Mouse (Mus musculus): ENCODE measurements around the gene Cyb561d2. TPM values are rescaled to one million over a fixed set of nuclear protein-coding genes. Genes with fewer than 3 reads are reported as not detected.

Cyb561d2 gene
- polyA plus RNA-seq, 1 experiment, result 18.8 TPM

GRCm38 (mm10) chr9:107538711-107539110, 3.3 kb downstream of the Cyb561d2 start:
- no peak overlapping the region for H3ac ChIP-seq (ENCODE audit: control insufficient read depth, insufficient read length)
- H3K27me3 ChIP-seq (ENCODE audit: control insufficient read depth, insufficient read depth, insufficient read length), result no peaks in the 10 kb centered on the region
- H3K79me2 ChIP-seq (ENCODE audit: control insufficient read depth, insufficient read depth), result peaks cover 34% of the 10 kb centered on the region
- TF ChIP-seq TCF3 (IDR thresholded peaks at IDR 0.05; ENCODE audit: insufficient read length, low read depth) (no peak), SRF (IDR thresholded peaks at IDR 0.05; ENCODE audit: control insufficient read depth, insufficient read length, low read depth) (no peak), MAX (IDR thresholded peaks at IDR 0.05; ENCODE audit: low read depth) (no peak), MYOG (IDR thresholded peaks at IDR 0.05; ENCODE audit: control insufficient read depth in 1 of 3, insufficient read depth in 1 of 3, insufficient read length in 2 of 3, low read depth in 2 of 3) (no peak), REST (IDR thresholded peaks at IDR 0.05; ENCODE audit: insufficient read depth, insufficient read length) (no peak), USF1 (IDR thresholded peaks at IDR 0.05; ENCODE audit: low read depth) (no peak), POLR2AphosphoS2 (IDR thresholded peaks at IDR 0.05; ENCODE audit: insufficient read length, low read depth) (no peak), POLR2A (IDR thresholded peaks at IDR 0.05; ENCODE audit: insufficient read length, low read depth) (no peak), E2F4 (IDR thresholded peaks at IDR 0.05; ENCODE audit: insufficient read depth) (no peak), CEBPB (IDR thresholded peaks at IDR 0.05; ENCODE audit: insufficient read depth, poor library complexity, severe bottlenecking) (no peak), MYOD1 (IDR thresholded peaks at IDR 0.05; ENCODE audit: control insufficient read depth in 1 of 3, insufficient read length in 2 of 3, low read depth in 2 of 3) (no peak), TCF12 (IDR thresholded peaks at IDR 0.05; ENCODE audit: insufficient read depth, poor library complexity, severe bottlenecking) (no peak)
- no peak overlapping the region for H3K4me2 ChIP-seq (ENCODE audit: low read depth)
- peaks cover 10% of the 10 kb centered on the region for H3K36me3 ChIP-seq (ENCODE audit: control insufficient read depth, insufficient read depth)
- H3K4me3 ChIP-seq, result no peak overlapping the region

DNA sequence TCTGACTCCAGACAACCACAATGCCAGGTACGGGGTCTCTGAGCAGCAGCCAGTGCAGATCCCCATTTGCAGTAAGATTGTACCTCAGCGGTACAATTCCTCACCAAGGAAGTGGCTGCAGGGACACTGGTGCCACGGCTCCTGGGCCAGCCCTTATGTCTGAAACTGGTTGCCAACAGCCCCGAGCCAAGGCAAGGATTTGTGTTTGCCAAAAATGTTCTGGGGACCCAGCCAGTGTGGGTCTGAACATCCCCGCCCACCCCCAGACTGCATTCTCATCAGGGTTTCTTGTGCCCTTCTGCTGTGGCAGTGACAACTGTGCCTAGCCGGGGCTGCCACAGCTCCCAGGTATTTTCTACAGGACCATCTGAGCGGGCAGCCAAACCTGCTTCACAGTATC, 3.8 kb downstream of the Cyb561d2 start:
- no peak overlapping the region for H3K4me3 ChIP-seq
- peaks cover 34% of the 10 kb centered on the region for H3K79me2 ChIP-seq (ENCODE audit: control insufficient read depth, insufficient read depth)
- H3K4me2 ChIP-seq (ENCODE audit: low read depth), result no peak overlapping the region
- TF ChIP-seq POLR2AphosphoS2 (IDR thresholded peaks at IDR 0.05; ENCODE audit: insufficient read length, low read depth), result no peak
- no peak for TF ChIP-seq USF1 (IDR thresholded peaks at IDR 0.05; ENCODE audit: low read depth)
- no peak for TF ChIP-seq E2F4 (IDR thresholded peaks at IDR 0.05; ENCODE audit: insufficient read depth)
- no peak for TF ChIP-seq MYOG (IDR thresholded peaks at IDR 0.05; ENCODE audit: control insufficient read depth in 1 of 3, insufficient read depth in 1 of 3, insufficient read length in 2 of 3, low read depth in 2 of 3)
- no peak for TF ChIP-seq SRF (IDR thresholded peaks at IDR 0.05; ENCODE audit: control insufficient read depth, insufficient read length, low read depth)
- TF ChIP-seq TCF12 (IDR thresholded peaks at IDR 0.05; ENCODE audit: insufficient read depth, poor library complexity, severe bottlenecking), result no peak
- no peak for TF ChIP-seq POLR2A (IDR thresholded peaks at IDR 0.05; ENCODE audit: insufficient read length, low read depth)
- TF ChIP-seq REST (IDR thresholded peaks at IDR 0.05; ENCODE audit: insufficient read depth, insufficient read length), result no peak
- TF ChIP-seq MYOD1 (IDR thresholded peaks at IDR 0.05; ENCODE audit: control insufficient read depth in 1 of 3, insufficient read length in 2 of 3, low read depth in 2 of 3), result no peak
- no peak for TF ChIP-seq TCF3 (IDR thresholded peaks at IDR 0.05; ENCODE audit: insufficient read length, low read depth)
- TF ChIP-seq MAX (IDR thresholded peaks at IDR 0.05; ENCODE audit: low read depth), result no peak
- no peak for TF ChIP-seq CEBPB (IDR thresholded peaks at IDR 0.05; ENCODE audit: insufficient read depth, poor library complexity, severe bottlenecking)
- H3ac ChIP-seq (ENCODE audit: control insufficient read depth, insufficient read length), result no peak overlapping the region
- H3K27me3 ChIP-seq (ENCODE audit: control insufficient read depth, insufficient read depth, insufficient read length), result no peaks in the 10 kb centered on the region
- peaks cover 10% of the 10 kb centered on the region for H3K36me3 ChIP-seq (ENCODE audit: control insufficient read depth, insufficient read depth)

- no peaks in the 10 kb centered on the region for H3K27me3 ChIP-seq (ENCODE audit: control insufficient read depth, insufficient read depth, insufficient read length)
- TF ChIP-seq POLR2A (IDR thresholded peaks at IDR 0.05; ENCODE audit: insufficient read length, low read depth), result no peak
- H3K4me3 ChIP-seq, result peak overlapping the region; percentile 92
- peaks cover 10% of the 10 kb centered on the region for H3K36me3 ChIP-seq (ENCODE audit: control insufficient read depth, insufficient read depth)
- peaks cover 34% of the 10 kb centered on the region for H3K79me2 ChIP-seq (ENCODE audit: control insufficient read depth, insufficient read depth)
- H3K4me2 ChIP-seq (ENCODE audit: low read depth), result peak overlapping the region; percentile 86
- peak overlapping the region; percentile 73 for H3ac ChIP-seq (ENCODE audit: control insufficient read depth, insufficient read length)
Observed at GRCm38 (mm10) chr9:107534408-107535202, 7.4 kb downstream of the Cyb561d2 start.

- Histone ChIP-seq H3K79me2 (ENCODE audit: control insufficient read depth, insufficient read depth) (peaks cover 34% of the 10 kb centered on the region), H3K36me3 (ENCODE audit: control insufficient read depth, insufficient read depth) (peaks cover 6% of the 10 kb centered on the region), H3K27me3 (ENCODE audit: control insufficient read depth, insufficient read depth, insufficient read length) (no peaks in the 10 kb centered on the region), H3K4me3 (peak within 1 kb of the TSS; percentile 92), H3K4me2 (ENCODE audit: low read depth) (peak within 1 kb of the TSS; percentile 86), H3ac (ENCODE audit: control insufficient read depth, insufficient read length) (peak within 1 kb of the TSS; percentile 73)
- TF ChIP-seq POLR2A (IDR thresholded peaks at IDR 0.05; ENCODE audit: insufficient read length, low read depth) (peak; percentile 74), E2F4 (IDR thresholded peaks at IDR 0.05; ENCODE audit: insufficient read depth) (no peak), POLR2AphosphoS2 (IDR thresholded peaks at IDR 0.05; ENCODE audit: insufficient read length, low read depth) (peak; percentile 70)
Observed at GRCm38 (mm10) chr9:107533791-107534407, 8.1 kb downstream of the Cyb561d2 start, which contains the start of gene Tmem115. Tmem115 (plus strand) TSS chr9:107533945.
